Mouse (Mus musculus): ENCODE measurements around the gene Syt2. TPM values are rescaled to one million over a fixed set of nuclear protein-coding genes. Genes with fewer than 3 reads are reported as not detected.

The Syt2 gene
- 2.3 and 4.1 TPM in 2 replicates for polyA plus RNA-seq (2015; fragmentation: Nextera tagmentation; extraction: Ambion mirVana)

DNA sequence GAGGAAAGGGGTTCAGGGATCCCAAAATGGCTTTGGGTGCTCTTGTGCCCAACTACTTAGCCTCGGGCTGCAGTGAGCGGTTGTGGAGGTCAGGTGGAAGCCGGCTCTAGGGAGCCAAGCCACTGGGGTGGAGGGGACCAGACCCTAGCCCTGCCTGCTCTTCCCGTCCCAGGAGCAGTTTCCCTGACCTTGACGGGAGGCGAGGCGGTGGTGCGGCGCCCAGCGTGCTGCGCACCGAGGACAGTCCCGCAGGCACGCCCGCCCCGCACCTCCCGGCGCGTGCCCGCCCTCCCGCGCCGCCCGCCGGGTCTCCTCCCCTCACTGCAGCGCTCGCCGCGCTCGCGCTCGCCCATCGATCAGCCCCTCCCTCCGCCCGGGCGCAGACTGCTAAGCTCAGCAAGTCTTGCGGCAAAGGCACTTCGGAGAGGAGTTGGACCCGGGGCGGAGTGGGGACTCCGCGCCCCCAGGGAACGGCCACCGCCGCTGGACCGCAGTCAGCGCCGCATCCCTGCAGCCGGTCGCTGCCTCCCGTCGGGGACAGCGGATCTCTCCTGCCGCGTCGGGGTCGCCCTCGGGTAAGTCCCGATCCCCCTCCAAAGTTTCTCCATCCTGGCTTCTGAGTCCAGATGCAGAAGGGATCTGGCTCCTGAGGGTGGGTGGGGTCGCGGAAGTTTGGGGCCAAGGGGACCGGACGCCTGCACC lies at the start of gene Syt2:
Gene Syt2 (plus strand): TSS at position 417 of the 702 bp plus-strand sequence.
- WGBS: under 1% methylated on average over 53 of the region's 63 CpGs

DNA sequence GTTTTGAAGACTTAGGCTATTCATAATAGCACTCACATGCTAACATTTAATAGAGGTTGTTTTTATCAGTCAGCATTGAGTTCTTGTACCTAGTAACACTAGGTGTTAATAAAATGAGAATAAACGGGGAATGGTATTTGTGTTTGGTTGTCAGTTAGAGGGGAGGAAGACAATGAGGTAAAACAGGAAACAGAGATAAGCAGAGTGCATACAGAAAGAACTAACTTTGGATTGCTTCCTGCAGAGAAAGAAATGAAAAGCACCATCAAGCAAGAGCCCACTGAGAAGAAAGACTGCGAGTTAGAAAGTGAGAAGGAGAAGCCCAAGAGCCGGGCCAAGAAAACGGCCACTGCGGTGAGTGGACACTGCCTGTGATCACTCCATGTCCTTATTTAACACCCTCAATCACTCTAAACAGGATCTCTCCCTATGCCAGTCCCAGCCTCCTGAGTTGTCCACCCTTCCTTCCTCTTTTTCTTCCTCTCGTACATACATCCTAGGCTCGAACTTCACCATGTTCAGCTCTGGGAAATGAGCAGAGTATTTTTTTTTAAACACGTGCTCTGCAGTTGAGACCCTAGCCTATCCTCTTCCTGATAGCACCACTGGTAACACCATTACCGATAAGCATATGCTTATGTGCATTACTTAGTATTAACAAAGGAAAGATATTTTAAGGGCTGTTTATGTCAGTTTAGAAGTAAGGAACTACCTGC lies 49.0 kb upstream of the Syt2 start:
- H3K4me1 ChIP-seq (ENCODE audit: control insufficient read depth, insufficient read depth, low read length): no peaks in the 10 kb centered on the region
- H3K9ac ChIP-seq (ENCODE audit: low read depth, low read length): no peak overlapping the region
- peaks cover 46% of the 10 kb centered on the region for H3K36me3 ChIP-seq (ENCODE audit: control insufficient read depth, insufficient read depth, low read length)
- H3K9me3 ChIP-seq (replicated peaks; ENCODE audit: control insufficient read depth, low read length, poor library complexity, severe bottlenecking): no peaks in the 10 kb centered on the region
- WGBS: 91% methylated on average over 9 of the region's 9 CpGs
- no peak overlapping the region for H3K4me2 ChIP-seq (ENCODE audit: low read length)
- H3K4me3 ChIP-seq (ENCODE audit: low read depth, low read length): no peak overlapping the region
- H3K27me3 ChIP-seq (ENCODE audit: control insufficient read depth, insufficient read depth, low read depth, low read length): no peaks in the 10 kb centered on the region
- no peak overlapping the region for H3K27ac ChIP-seq (ENCODE audit: low read length)
- ATAC-seq: no peak

More for the DNA sequence above, at the start of gene Syt2:
- Histone ChIP-seq H3K27me3 (ENCODE audit: control insufficient read depth, insufficient read depth, low read depth, low read length) (peaks cover 30% of the 10 kb centered on the region), H3K4me2 (ENCODE audit: low read length) (peak within 1 kb of the TSS; percentile 84), H3K27ac (ENCODE audit: low read length) (no peak within 1 kb of the TSS), H3K9me3 (replicated peaks; ENCODE audit: control insufficient read depth, low read length, poor library complexity, severe bottlenecking) (no peaks in the 10 kb centered on the region), H3K9ac (ENCODE audit: low read depth, low read length) (peak within 1 kb of the TSS; percentile 58), H3K4me3 (ENCODE audit: low read depth, low read length) (peak within 1 kb of the TSS; percentile 46), H3K36me3 (ENCODE audit: control insufficient read depth, insufficient read depth, low read length) (no peaks in the 10 kb centered on the region), H3K4me1 (ENCODE audit: control insufficient read depth, insufficient read depth, low read length) (peaks cover 10% of the 10 kb centered on the region; the same call in 1 of the 2 replicates)
- peak; percentile 62 for ATAC-seq

DNA sequence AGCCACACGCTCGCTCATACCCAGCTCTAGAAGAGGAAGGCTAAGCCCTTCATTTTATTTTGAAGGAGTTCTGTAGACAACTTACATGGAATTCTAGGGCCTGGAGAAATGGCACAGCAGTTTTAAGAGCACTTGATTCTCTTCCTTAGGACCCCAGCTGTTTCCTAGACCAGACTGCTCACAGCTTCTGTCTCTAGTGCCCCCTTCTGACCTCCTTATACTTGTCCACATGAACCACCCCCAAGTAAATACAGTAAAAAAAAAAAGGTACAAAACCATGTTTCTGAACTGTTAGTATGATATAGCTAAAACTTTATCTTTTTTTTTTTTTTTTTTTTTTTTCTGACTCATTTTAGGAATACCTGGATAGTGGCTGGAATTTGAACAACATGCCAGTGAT lies 42.4 kb upstream of the Syt2 start:
- no peak for ATAC-seq
- H3K4me1 ChIP-seq (ENCODE audit: control insufficient read depth, insufficient read depth, low read length): no peaks in the 10 kb centered on the region
- H3K4me2 ChIP-seq (ENCODE audit: low read length): no peak overlapping the region
- no peak overlapping the region for H3K4me3 ChIP-seq (ENCODE audit: low read depth, low read length)
- no peak overlapping the region for H3K27ac ChIP-seq (ENCODE audit: low read length)
- peaks cover 44% of the 10 kb centered on the region for H3K36me3 ChIP-seq (ENCODE audit: control insufficient read depth, insufficient read depth, low read length)
- H3K9ac ChIP-seq (ENCODE audit: low read depth, low read length): no peak overlapping the region
- H3K27me3 ChIP-seq (ENCODE audit: control insufficient read depth, insufficient read depth, low read depth, low read length): no peaks in the 10 kb centered on the region
- WGBS: 95% methylated on average over 2 of the region's 2 CpGs
- no peaks in the 10 kb centered on the region for H3K9me3 ChIP-seq (replicated peaks; ENCODE audit: control insufficient read depth, low read length, poor library complexity, severe bottlenecking)

DNA sequence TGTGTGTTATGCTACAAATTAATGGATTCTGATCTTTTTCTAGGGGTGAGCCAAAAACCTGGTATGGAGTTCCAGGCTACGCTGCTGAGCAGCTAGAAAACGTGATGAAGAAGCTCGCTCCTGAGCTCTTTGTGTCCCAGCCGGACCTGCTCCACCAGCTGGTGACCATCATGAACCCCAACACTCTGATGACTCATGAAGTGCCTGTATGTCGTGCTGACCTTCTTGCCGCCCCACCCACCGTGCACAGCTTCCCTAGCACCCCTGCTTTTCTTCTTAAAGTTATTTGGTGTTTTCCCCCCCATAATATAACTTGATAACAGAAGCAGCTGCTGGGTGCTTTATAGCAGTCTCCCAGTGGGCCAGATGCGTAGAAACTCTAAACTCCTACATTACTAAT lies 40.8 kb upstream of the Syt2 start:
- WGBS: 91% methylated on average over 8 of the region's 8 CpGs

DNA sequence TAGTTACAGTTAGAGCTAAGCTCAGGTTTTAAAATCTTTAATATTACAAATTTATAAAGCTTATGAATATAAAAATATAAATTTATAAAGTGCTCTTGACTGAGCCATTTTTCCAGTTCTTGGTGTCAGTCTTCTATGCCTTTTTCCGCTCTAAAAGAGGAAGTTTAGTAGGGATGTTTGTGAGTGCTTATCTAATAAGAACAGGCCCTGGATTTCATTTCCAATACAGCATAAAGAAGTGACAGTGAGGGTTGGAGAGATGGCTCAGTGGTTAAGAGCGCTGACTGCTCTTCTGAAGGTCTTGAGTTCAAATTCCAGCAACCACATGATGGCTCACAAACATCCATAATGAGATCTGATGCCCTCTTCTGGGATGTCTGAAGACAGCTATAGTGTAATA lies 40.1 kb upstream of the Syt2 start:
- H3K27ac ChIP-seq (ENCODE audit: low read length): no peak overlapping the region
- no peak overlapping the region for H3K4me2 ChIP-seq (ENCODE audit: low read length)
- H3K9ac ChIP-seq (ENCODE audit: low read depth, low read length): no peak overlapping the region
- no peak for ATAC-seq
- H3K4me1 ChIP-seq (ENCODE audit: control insufficient read depth, insufficient read depth, low read length): no peaks in the 10 kb centered on the region
- H3K36me3 ChIP-seq (ENCODE audit: control insufficient read depth, insufficient read depth, low read length): peaks cover 39% of the 10 kb centered on the region
- WGBS: 100% methylated on average over 2 of the region's 2 CpGs
- H3K27me3 ChIP-seq (ENCODE audit: control insufficient read depth, insufficient read depth, low read depth, low read length): no peaks in the 10 kb centered on the region
- no peak overlapping the region for H3K4me3 ChIP-seq (ENCODE audit: low read depth, low read length)
- no peaks in the 10 kb centered on the region for H3K9me3 ChIP-seq (replicated peaks; ENCODE audit: control insufficient read depth, low read length, poor library complexity, severe bottlenecking)

More for the DNA sequence above, 40.8 kb upstream of the Syt2 start:
- H3K36me3 ChIP-seq (ENCODE audit: control insufficient read depth, insufficient read depth, low read length): peaks cover 41% of the 10 kb centered on the region
- H3K27me3 ChIP-seq (ENCODE audit: control insufficient read depth, insufficient read depth, low read depth, low read length): no peaks in the 10 kb centered on the region
- H3K4me1 ChIP-seq (ENCODE audit: control insufficient read depth, insufficient read depth, low read length): no peaks in the 10 kb centered on the region
- no peak overlapping the region for H3K9ac ChIP-seq (ENCODE audit: low read depth, low read length)
- H3K27ac ChIP-seq (ENCODE audit: low read length): no peak overlapping the region
- H3K4me2 ChIP-seq (ENCODE audit: low read length): no peak overlapping the region
- no peaks in the 10 kb centered on the region for H3K9me3 ChIP-seq (replicated peaks; ENCODE audit: control insufficient read depth, low read length, poor library complexity, severe bottlenecking)
- ATAC-seq: no peak
- no peak overlapping the region for H3K4me3 ChIP-seq (ENCODE audit: low read depth, low read length)

DNA sequence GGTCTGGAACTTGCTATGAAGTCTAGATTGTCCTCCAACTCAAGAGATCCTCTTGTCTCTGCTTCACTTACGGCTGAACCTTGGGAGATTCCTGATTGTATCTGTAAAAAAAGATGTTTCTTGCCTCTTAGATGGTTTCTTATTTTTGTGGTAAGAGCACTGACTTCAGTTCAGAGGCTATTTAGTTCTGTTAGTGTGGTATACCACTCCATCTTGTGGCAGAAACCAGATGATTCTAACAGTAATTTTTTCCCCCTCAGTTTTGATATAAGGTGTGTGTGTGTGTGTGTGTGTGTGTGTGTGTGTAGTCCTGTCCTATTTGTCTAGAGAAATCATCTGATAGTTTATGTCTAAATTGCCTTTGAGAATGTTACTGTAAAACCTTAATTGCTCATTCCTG lies 39.2 kb upstream of the Syt2 start:
- Histone ChIP-seq H3K4me2 (ENCODE audit: low read length) (no peak overlapping the region), H3K9me3 (replicated peaks; ENCODE audit: control insufficient read depth, low read length, poor library complexity, severe bottlenecking) (no peaks in the 10 kb centered on the region), H3K9ac (ENCODE audit: low read depth, low read length) (no peak overlapping the region), H3K4me3 (ENCODE audit: low read depth, low read length) (no peak overlapping the region), H3K4me1 (ENCODE audit: control insufficient read depth, insufficient read depth, low read length) (no peaks in the 10 kb centered on the region), H3K27ac (ENCODE audit: low read length) (no peak overlapping the region), H3K27me3 (ENCODE audit: control insufficient read depth, insufficient read depth, low read depth, low read length) (no peaks in the 10 kb centered on the region), H3K36me3 (ENCODE audit: control insufficient read depth, insufficient read depth, low read length) (peaks cover 34% of the 10 kb centered on the region)
- no peak for ATAC-seq
- 92% methylated on average over 1 of the region's 1 CpGs for WGBS

DNA sequence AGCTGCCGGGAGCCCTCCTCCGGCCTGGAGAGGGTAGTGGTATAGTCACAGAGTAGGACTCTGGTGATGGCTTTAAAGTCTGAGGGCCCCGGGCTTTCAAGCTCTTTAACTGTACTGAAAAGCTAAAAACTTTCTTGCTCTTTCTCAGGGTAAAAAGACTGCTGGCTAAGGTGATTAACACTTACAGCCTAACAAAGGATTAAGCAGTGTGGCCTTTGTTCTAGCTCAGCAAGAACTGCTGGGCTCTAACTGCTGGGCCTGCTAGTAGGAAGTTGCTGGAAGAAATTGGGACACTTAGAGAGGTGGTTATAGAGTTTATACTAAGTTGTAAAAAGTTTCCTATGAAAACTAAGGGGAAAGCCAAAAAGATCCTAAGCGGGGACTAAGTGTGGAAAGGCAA lies 37.3 kb upstream of the Syt2 start:
- Histone ChIP-seq H3K27me3 (ENCODE audit: control insufficient read depth, insufficient read depth, low read depth, low read length) (no peaks in the 10 kb centered on the region), H3K9ac (ENCODE audit: low read depth, low read length) (no peak overlapping the region), H3K9me3 (replicated peaks; ENCODE audit: control insufficient read depth, low read length, poor library complexity, severe bottlenecking) (no peaks in the 10 kb centered on the region), H3K36me3 (ENCODE audit: control insufficient read depth, insufficient read depth, low read length) (peaks cover 38% of the 10 kb centered on the region), H3K4me2 (ENCODE audit: low read length) (no peak overlapping the region), H3K4me1 (ENCODE audit: control insufficient read depth, insufficient read depth, low read length) (no peaks in the 10 kb centered on the region), H3K4me3 (ENCODE audit: low read depth, low read length) (no peak overlapping the region), H3K27ac (ENCODE audit: low read length) (no peak overlapping the region)
- no peak for ATAC-seq
- 51% methylated on average over 4 of the region's 4 CpGs for WGBS

DNA sequence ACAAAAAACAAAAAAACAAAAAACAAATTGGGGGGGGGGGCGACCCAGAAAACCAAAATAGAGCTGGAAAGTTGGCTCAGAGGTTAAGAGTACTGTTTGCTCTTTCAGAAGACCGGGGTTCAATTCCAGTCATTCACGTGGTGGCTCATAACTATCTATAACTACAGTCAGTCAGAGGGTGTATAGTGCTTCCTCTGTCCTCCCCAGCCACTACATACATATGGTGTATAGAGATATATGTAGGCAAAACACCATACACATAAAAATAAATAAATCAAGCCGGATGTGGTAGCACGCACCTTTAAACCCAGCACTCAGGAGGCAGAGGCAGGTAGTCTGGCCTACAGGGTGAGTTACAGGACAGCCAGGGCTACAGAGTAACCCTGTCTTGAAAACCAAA lies 31.9 kb upstream of the Syt2 start:
- Histone ChIP-seq H3K27me3 (ENCODE audit: control insufficient read depth, insufficient read depth, low read depth, low read length) (no peaks in the 10 kb centered on the region), H3K27ac (ENCODE audit: low read length) (no peak overlapping the region), H3K36me3 (ENCODE audit: control insufficient read depth, insufficient read depth, low read length) (peaks cover 31% of the 10 kb centered on the region), H3K4me3 (ENCODE audit: low read depth, low read length) (no peak overlapping the region), H3K9me3 (replicated peaks; ENCODE audit: control insufficient read depth, low read length, poor library complexity, severe bottlenecking) (no peaks in the 10 kb centered on the region), H3K4me1 (ENCODE audit: control insufficient read depth, insufficient read depth, low read length) (no peaks in the 10 kb centered on the region), H3K9ac (ENCODE audit: low read depth, low read length) (no peak overlapping the region), H3K4me2 (ENCODE audit: low read length) (no peak overlapping the region)
- 96% methylated on average over 5 of the region's 5 CpGs for WGBS
- no peak for ATAC-seq

DNA sequence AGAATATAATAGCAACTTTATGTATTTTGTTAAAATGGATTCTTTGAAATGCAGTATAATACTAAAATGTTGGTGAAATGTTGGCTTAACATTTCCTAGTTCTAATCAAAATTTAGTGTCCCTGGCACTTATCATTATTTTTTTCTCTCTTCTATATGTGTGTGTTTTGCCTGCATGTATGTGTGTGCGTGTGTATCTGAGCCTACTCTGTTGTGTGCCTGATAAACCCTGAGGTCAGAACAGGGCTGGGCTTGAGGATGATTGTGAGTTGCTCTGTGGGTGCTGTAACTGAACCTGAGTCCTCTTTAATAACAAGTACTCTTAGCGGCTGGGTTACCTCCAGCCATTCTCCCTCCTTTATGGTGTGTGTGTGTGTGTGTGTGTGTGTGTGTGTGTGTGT lies 31.5 kb upstream of the Syt2 start:
- ATAC-seq: no peak
- H3K9ac ChIP-seq (ENCODE audit: low read depth, low read length): no peak overlapping the region
- no peaks in the 10 kb centered on the region for H3K27me3 ChIP-seq (ENCODE audit: control insufficient read depth, insufficient read depth, low read depth, low read length)
- H3K4me3 ChIP-seq (ENCODE audit: low read depth, low read length): no peak overlapping the region
- no peak overlapping the region for H3K27ac ChIP-seq (ENCODE audit: low read length)
- H3K4me2 ChIP-seq (ENCODE audit: low read length): no peak overlapping the region
- 93% methylated on average over 2 of the region's 2 CpGs for WGBS
- peaks cover 36% of the 10 kb centered on the region for H3K36me3 ChIP-seq (ENCODE audit: control insufficient read depth, insufficient read depth, low read length)
- H3K4me1 ChIP-seq (ENCODE audit: control insufficient read depth, insufficient read depth, low read length): no peaks in the 10 kb centered on the region
- H3K9me3 ChIP-seq (replicated peaks; ENCODE audit: control insufficient read depth, low read length, poor library complexity, severe bottlenecking): no peaks in the 10 kb centered on the region
